In the genomic region with DNA sequence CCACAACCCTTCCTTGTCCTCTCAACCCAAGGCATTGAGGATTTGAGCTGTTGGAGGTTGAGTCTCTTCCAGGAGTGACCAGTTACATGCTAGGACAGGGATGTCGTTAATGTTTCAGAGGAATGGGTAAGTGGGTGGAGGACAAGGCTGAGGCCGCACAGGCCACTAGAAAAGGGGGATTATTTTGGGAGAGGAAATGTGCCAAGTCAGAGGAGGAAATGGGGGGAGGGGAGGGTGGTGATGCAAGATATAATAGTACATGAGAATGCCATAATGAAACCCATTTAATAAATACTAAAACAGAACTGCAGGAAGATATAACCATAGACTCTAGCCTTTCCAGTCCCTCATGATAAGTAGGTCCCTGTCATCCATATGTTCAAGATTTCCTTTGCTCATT, we compare ENCODE assay signal across 28 mouse cellular contexts. TPM values are rescaled to one million over a fixed set of nuclear protein-coding genes. Genes with fewer than 3 reads are reported as not detected.
DNase-seq lines count a peak whose midpoint lies in the region; ATAC-seq and TF ChIP-seq lines count a peak whose summit lies in the region.
"Had no signal": no experiment of that assay in that cellular context is flagged by ENCODE, and none has a peak within 500 bp of the region (broad histone marks: within the 10 kb centered on the region; RNA-seq: fewer than 3 reads in every experiment).

No protein-coding gene starts in this region.

- no peak for ATAC-seq in liver, embryonic 12.5 days
- ATAC-seq: hindbrain, postnatal 0 days; midbrain, embryonic 16.5 days had no signal

- WGBS in liver, embryonic 12.5 days (ENCODE audit: insufficient replicate concordance), result 31% methylated on average over 2 of the region's 2 CpGs
- WGBS in bone marrow, adult 2 months, result 4% methylated on average over 2 of the region's 2 CpGs

- no peaks in the 10 kb centered on the region for H3K9me3 ChIP-seq in liver, embryonic 12.5 days (replicated peaks)
- H3K9me3 ChIP-seq: embryonic facial prominence, embryonic 12.5 days; forebrain, embryonic 12.5 days; heart, embryonic 12.5 days; limb, embryonic 12.5 days; liver, embryonic 13.5 days; midbrain, embryonic 10.5 days had no signal

- H3K27me3 ChIP-seq in liver, embryonic 12.5 days (replicated peaks), result no peaks in the 10 kb centered on the region
- no peaks in the 10 kb centered on the region for H3K27me3 ChIP-seq in myocyte (ENCODE audit: control insufficient read depth, insufficient read depth, insufficient read length)
- H3K27me3 ChIP-seq: embryonic facial prominence, embryonic 12.5 days; forebrain, embryonic 12.5 days; heart, embryonic 12.5 days; limb, embryonic 12.5 days; liver, embryonic 13.5 days had no signal

- H3K4me1 ChIP-seq in liver, embryonic 12.5 days, result peaks cover 89% of the 10 kb centered on the region
- peaks cover 7% of the 10 kb centered on the region for H3K4me1 ChIP-seq in bone marrow, adult 2 months (ENCODE audit: control insufficient read depth, insufficient read depth, low read length)

- no peak overlapping the region for H3K9ac ChIP-seq in liver, embryonic 12.5 days
- H3K9ac ChIP-seq: embryonic facial prominence, embryonic 12.5 days; forebrain, embryonic 12.5 days; heart, embryonic 12.5 days; limb, embryonic 12.5 days; liver, embryonic 13.5 days had no signal

- no peak overlapping the region for H3ac ChIP-seq in myocyte (ENCODE audit: control insufficient read depth, insufficient read length)

- H3K79me2 ChIP-seq in myocyte (ENCODE audit: control insufficient read depth, insufficient read depth), result peaks cover 99% of the 10 kb centered on the region

- intact Hi-C loops in gastrocnemius, adult 2 months (cut with DNase I), result no loop called here

- H3K27ac ChIP-seq in gastrocnemius, adult 2 months, result peak overlapping the region; percentile 76
- 0 out of 2 replicates have a peak overlapping the region, but pooled peaks have one; percentile 1 for H3K27ac ChIP-seq in liver, embryonic 12.5 days
- peak overlapping the region; percentile 15; the same call in 1 of the 2 replicates for H3K27ac ChIP-seq in bone marrow, adult 2 months (ENCODE audit: control insufficient read depth, insufficient read depth, low read depth, low read length, poor library complexity)
- H3K27ac ChIP-seq: embryonic facial prominence, embryonic 12.5 days; forebrain, embryonic 12.5 days; hindbrain, postnatal 0 days; limb, embryonic 12.5 days; liver, embryonic 13.5 days; midbrain, embryonic 10.5 days had no signal

- no peak for DNase-seq in gastrocnemius, adult 2 months
- no peak for DNase-seq in gastrocnemius, adult 18-20 months (ENCODE audit: low spot score)
- no peak for DNase-seq in liver
- no peak for DNase-seq in thymus, postnatal 4 days
- DNase-seq: adrenal gland, postnatal 36 days; cerebellum, adult 18-20 months; cerebellum, postnatal 25 days; heart, postnatal 10 days; kidney, adult 18-20 months; kidney, postnatal 14 days; layer of hippocampus, postnatal 36 days; liver, embryonic 13.5 days; lung, adult 2 months; lung, postnatal 36 days; right cerebral cortex, postnatal 4 days; thymus, adult 18-20 months; thymus, postnatal 36 days had no signal

- H3K36me3 ChIP-seq in liver, embryonic 12.5 days, result no peaks in the 10 kb centered on the region
- H3K36me3 ChIP-seq in myocyte (ENCODE audit: control insufficient read depth, insufficient read depth), result no peaks in the 10 kb centered on the region
- H3K36me3 ChIP-seq: embryonic facial prominence, embryonic 12.5 days; forebrain, embryonic 12.5 days; heart, embryonic 12.5 days; limb, embryonic 12.5 days; liver, embryonic 13.5 days; midbrain, embryonic 10.5 days had no signal

- no peak overlapping the region for H3K4me2 ChIP-seq in liver, embryonic 12.5 days
- peak overlapping the region; percentile 27 for H3K4me2 ChIP-seq in myocyte (ENCODE audit: low read depth)
- H3K4me2 ChIP-seq: embryonic facial prominence, embryonic 12.5 days; forebrain, embryonic 12.5 days; heart, embryonic 12.5 days; limb, embryonic 12.5 days; liver, embryonic 13.5 days had no signal

- no peak for TF ChIP-seq CTCF in gastrocnemius, adult 2 months (IDR thresholded peaks at IDR 0.05)
- TF ChIP-seq CTCF in bone marrow, adult 2 months (IDR thresholded peaks at IDR 0.05; ENCODE audit: control insufficient read depth, insufficient read depth, low read length), result no peak

- no peak overlapping the region for H3K4me3 ChIP-seq in gastrocnemius, adult 2 months
- no peak overlapping the region for H3K4me3 ChIP-seq in liver, embryonic 12.5 days
- H3K4me3 ChIP-seq in bone marrow, adult 2 months (replicated peaks; ENCODE audit: control insufficient read depth, low read depth, low read length), result no peak overlapping the region
- H3K4me3 ChIP-seq in myocyte, result no peak overlapping the region
- H3K4me3 ChIP-seq: embryonic facial prominence, embryonic 12.5 days; erythroblast, embryonic 14.5 days; forebrain, embryonic 12.5 days; heart, embryonic 12.5 days; limb, embryonic 12.5 days; liver, embryonic 13.5 days; midbrain, embryonic 10.5 days had no signal

- TF ChIP-seq POLR2A in bone marrow, adult 2 months (IDR thresholded peaks at IDR 0.05; ENCODE audit: borderline replicate concordance, control insufficient read depth, low read depth, low read length), result no peak
- no peak for TF ChIP-seq POLR2A in myocyte (IDR thresholded peaks at IDR 0.05; ENCODE audit: insufficient read length, low read depth)

TF ChIP-seq in myocyte, 11 proteins besides CTCF, POLR2A, EP300 and RAD21:
- TF ChIP-seq POLR2AphosphoS2 (IDR thresholded peaks at IDR 0.05; ENCODE audit: insufficient read length, low read depth), result no peak
- TF ChIP-seq USF1 (IDR thresholded peaks at IDR 0.05; ENCODE audit: low read depth), result no peak
- TF ChIP-seq REST (IDR thresholded peaks at IDR 0.05; ENCODE audit: insufficient read depth, insufficient read length), result no peak
- no peak for TF ChIP-seq TCF3 (IDR thresholded peaks at IDR 0.05; ENCODE audit: insufficient read length, low read depth)
- no peak for TF ChIP-seq MYOG (IDR thresholded peaks at IDR 0.05; ENCODE audit: control insufficient read depth in 1 of 3, insufficient read depth in 1 of 3, insufficient read length in 2 of 3, low read depth in 2 of 3)
- no peak for TF ChIP-seq SRF (IDR thresholded peaks at IDR 0.05; ENCODE audit: control insufficient read depth, insufficient read length, low read depth)
- TF ChIP-seq MYOD1 (IDR thresholded peaks at IDR 0.05; ENCODE audit: control insufficient read depth in 1 of 3, insufficient read length in 2 of 3, low read depth in 2 of 3), result no peak
- TF ChIP-seq E2F4 (IDR thresholded peaks at IDR 0.05; ENCODE audit: insufficient read depth), result no peak
- no peak for TF ChIP-seq CEBPB (IDR thresholded peaks at IDR 0.05; ENCODE audit: insufficient read depth, poor library complexity, severe bottlenecking)
- no peak for TF ChIP-seq TCF12 (IDR thresholded peaks at IDR 0.05; ENCODE audit: insufficient read depth, poor library complexity, severe bottlenecking)
- no peak for TF ChIP-seq MAX (IDR thresholded peaks at IDR 0.05; ENCODE audit: low read depth)

RNA-seq across cellular contexts. Expression of a gene that starts 19.7 kb away (rescaled TPM):
- 10 to 100 TPM; 37.7 to 41.1 TPM for total RNA-seq in gastrocnemius, adult 2 months (2021)
- 10 to 100 TPM; 39.3 to 43.9 TPM for total RNA-seq in gastrocnemius, adult 18-20 months (2021)
- 15.0 and 15.9 TPM in 2 replicates for polyA plus RNA-seq in liver, embryonic 12.5 days (2016; fragmentation: Nextera tagmentation; extraction: Ambion mirVana)
- 10.0 and 17.3 TPM in 2 replicates for polyA plus RNA-seq in bone marrow, adult 2 months (2011; ENCODE audit: insufficient read depth, insufficient read length, low replicate concordance, missing spikeins)
- 64.0 TPM for polyA plus RNA-seq in myocyte (2012; fragmentation: generic; extraction: Trizol)

RNA-seq across cellular contexts. Expression of a gene that starts 49.5 kb away (rescaled TPM):
- not detected for total RNA-seq in gastrocnemius, adult 2 months (2021)
- not detected for total RNA-seq in gastrocnemius, adult 18-20 months (2021)
- polyA plus RNA-seq in liver, embryonic 12.5 days (2016; fragmentation: Nextera tagmentation; extraction: Ambion mirVana), result not detected in 2 replicates
- not detected in 2 replicates for polyA plus RNA-seq in bone marrow, adult 2 months (2011; ENCODE audit: insufficient read depth, insufficient read length, low replicate concordance, missing spikeins)
- not detected for polyA plus RNA-seq in myocyte (2012; fragmentation: generic; extraction: Trizol)
- total RNA-seq: adrenal gland, postnatal 36 days had no signal
- polyA plus RNA-seq: erythroblast, embryonic 14.5 days; liver, embryonic 13.5 days; lung, adult 2 months had no signal

Comparison
In these comparisons a context has a peak if more than half of its experiments do, and no peak if none do; other contexts are left out.
1. H3K27ac ChIP-seq: peak in every context shown above with its lines; median percentile 76 in gastrocnemius, adult 2 months; 15 in bone marrow, adult 2 months; 1 in liver, embryonic 12.5 days.